Mouse (Mus musculus): ENCODE data around the gene Abhd5. TPM values are rescaled to one million over a fixed set of nuclear protein-coding genes. Genes with fewer than 3 reads are reported as not detected.
"Not testable (repeated sequence)": the region's sequence is repeated elsewhere in the genome, so short reads cannot be mapped to it uniquely, and the experiment has no call there.

Abhd5 gene
- 14.2 and 17.7 TPM in 2 replicates for polyA plus RNA-seq (2015; fragmentation: Nextera tagmentation; extraction: Ambion mirVana)

GRCm38 (mm10) chr9:122351303-122352024 is at the start of gene Abhd5:
Gene Abhd5, plus strand, starts transcription at chr9:122351608.
- Histone ChIP-seq H3K27ac (peak within 1 kb of the TSS; percentile 61), H3K36me3 (no peaks in the 10 kb centered on the region), H3K4me2 (replicated peaks) (peak within 1 kb of the TSS; percentile 66), H3K4me3 (replicated peaks) (peak within 1 kb of the TSS; percentile 63), H3K27me3 (0 out of 2 replicates have a peak, but pooled peaks cover 4% of the 10 kb centered on the region), H3K9ac (replicated peaks) (peak within 1 kb of the TSS; percentile 79), H3K9me3 (no peaks in the 10 kb centered on the region), H3K4me1 (replicated peaks) (peaks cover 4% of the 10 kb centered on the region; the same call in 1 of the 2 replicates)
- WGBS: 0% methylated on average over 73 of the region's 84 CpGs
- peak; percentile 97 for ATAC-seq

- no peak overlapping the region for H3K27ac ChIP-seq
Observed at GRCm38 (mm10) chr9:122305302-122305701, 46.1 kb upstream of the Abhd5 start.

GRCm38 (mm10) chr9:122309013-122309980 is 42.1 kb upstream of the Abhd5 start:
- H3K9me3 ChIP-seq: no peaks in the 10 kb centered on the region
- WGBS: 74% methylated on average over 14 of the region's 14 CpGs

More at GRCm38 (mm10) chr9:122305302-122305701, 46.1 kb upstream of the Abhd5 start:
- no peaks in the 10 kb centered on the region for H3K9me3 ChIP-seq
- ATAC-seq: no peak
- no peak overlapping the region for H3K4me3 ChIP-seq (replicated peaks)
- WGBS: 78% methylated on average over 3 of the region's 3 CpGs
- no peaks in the 10 kb centered on the region; the same call in 1 of the 2 replicates for H3K27me3 ChIP-seq
- H3K36me3 ChIP-seq: no peaks in the 10 kb centered on the region
- H3K9ac ChIP-seq (replicated peaks): no peak overlapping the region
- no peak overlapping the region for H3K4me2 ChIP-seq (replicated peaks)
- H3K4me1 ChIP-seq (replicated peaks): no peaks in the 10 kb centered on the region

GRCm38 (mm10) chr9:122310613-122311049 is 40.8 kb upstream of the Abhd5 start:
- Histone ChIP-seq H3K9ac (replicated peaks) (peak overlapping the region; percentile 64), H3K4me2 (replicated peaks) (peak overlapping the region; percentile 59), H3K9me3 (no peaks in the 10 kb centered on the region), H3K36me3 (no peaks in the 10 kb centered on the region), H3K4me1 (replicated peaks) (0 out of 2 replicates have a peak, but pooled peaks cover 2% of the 10 kb centered on the region), H3K4me3 (replicated peaks) (peak overlapping the region; percentile 42), H3K27ac (no peak overlapping the region), H3K27me3 (no peaks in the 10 kb centered on the region; the same call in 1 of the 2 replicates)
- ATAC-seq: peak; percentile 89
- 8% methylated on average over 18 of the region's 19 CpGs for WGBS

More at GRCm38 (mm10) chr9:122309013-122309980, 42.1 kb upstream of the Abhd5 start:
- H3K9ac ChIP-seq (replicated peaks): no peak overlapping the region
- H3K4me3 ChIP-seq (replicated peaks): no peak overlapping the region
- H3K4me1 ChIP-seq (replicated peaks): 0 out of 2 replicates have a peak, but pooled peaks cover 2% of the 10 kb centered on the region
- no peak overlapping the region for H3K27ac ChIP-seq
- H3K36me3 ChIP-seq: no peaks in the 10 kb centered on the region
- ATAC-seq: no peak
- no peak overlapping the region for H3K4me2 ChIP-seq (replicated peaks)
- no peaks in the 10 kb centered on the region; the same call in 1 of the 2 replicates for H3K27me3 ChIP-seq

- peak overlapping the region; percentile 59 for H3K4me2 ChIP-seq (replicated peaks)
- H3K27ac ChIP-seq: no peak overlapping the region
- no peaks in the 10 kb centered on the region for H3K9me3 ChIP-seq
- 81% methylated on average over 7 of the region's 7 CpGs for WGBS
- peak overlapping the region; percentile 42 for H3K4me3 ChIP-seq (replicated peaks)
- H3K9ac ChIP-seq (replicated peaks): no peak overlapping the region
- H3K27me3 ChIP-seq: no peaks in the 10 kb centered on the region; the same call in 1 of the 2 replicates
- H3K4me1 ChIP-seq (replicated peaks): 0 out of 2 replicates have a peak, but pooled peaks cover 2% of the 10 kb centered on the region
- ATAC-seq: peak; percentile 43
- H3K36me3 ChIP-seq: no peaks in the 10 kb centered on the region
Observed at GRCm38 (mm10) chr9:122311051-122311760, 40.2 kb upstream of the Abhd5 start.

GRCm38 (mm10) chr9:122312296-122312990 is 39.0 kb upstream of the Abhd5 start:
- Histone ChIP-seq H3K36me3 (no peaks in the 10 kb centered on the region), H3K4me2 (replicated peaks) (no peak overlapping the region), H3K4me3 (replicated peaks) (no peak overlapping the region), H3K27ac (no peak overlapping the region), H3K27me3 (no peaks in the 10 kb centered on the region; the same call in 1 of the 2 replicates), H3K4me1 (replicated peaks) (0 out of 2 replicates have a peak, but pooled peaks cover 2% of the 10 kb centered on the region), H3K9me3 (no peaks in the 10 kb centered on the region), H3K9ac (replicated peaks) (no peak overlapping the region)
- 89% methylated on average over 7 of the region's 7 CpGs for WGBS
- ATAC-seq: no peak

- not testable (repeated sequence) for H3K9me3 ChIP-seq; H3K4me2 ChIP-seq (replicated peaks); H3K4me3 ChIP-seq (replicated peaks); H3K4me1 ChIP-seq (replicated peaks); H3K9ac ChIP-seq (replicated peaks); ATAC-seq; H3K27me3 ChIP-seq; H3K27ac ChIP-seq; H3K36me3 ChIP-seq
- WGBS: 86% methylated on average over 1 of the region's 1 CpGs
Observed at GRCm38 (mm10) chr9:122313128-122313527, 38.3 kb upstream of the Abhd5 start.

GRCm38 (mm10) chr9:122314386-122314785 is 37.0 kb upstream of the Abhd5 start:
- Histone ChIP-seq H3K4me3 (replicated peaks) (no peak overlapping the region), H3K4me2 (replicated peaks) (no peak overlapping the region), H3K9ac (replicated peaks) (no peak overlapping the region), H3K4me1 (replicated peaks) (0 out of 2 replicates have a peak, but pooled peaks cover 2% of the 10 kb centered on the region), H3K9me3 (no peaks in the 10 kb centered on the region), H3K36me3 (no peaks in the 10 kb centered on the region), H3K27ac (no peak overlapping the region), H3K27me3 (no peaks in the 10 kb centered on the region; the same call in 1 of the 2 replicates)
- no peak for ATAC-seq
- WGBS: 91% methylated on average over 6 of the region's 6 CpGs

GRCm38 (mm10) chr9:122314942-122315341 is 36.5 kb upstream of the Abhd5 start:
- 63% methylated on average over 4 of the region's 4 CpGs for WGBS
- no peaks in the 10 kb centered on the region for H3K9me3 ChIP-seq
- H3K27me3 ChIP-seq: no peaks in the 10 kb centered on the region
- no peak for ATAC-seq
- H3K27ac ChIP-seq: no peak overlapping the region
- no peak overlapping the region for H3K4me2 ChIP-seq (replicated peaks)
- H3K36me3 ChIP-seq: no peaks in the 10 kb centered on the region
- no peak overlapping the region for H3K4me3 ChIP-seq (replicated peaks)
- H3K9ac ChIP-seq (replicated peaks): no peak overlapping the region
- 0 out of 2 replicates have a peak, but pooled peaks cover 2% of the 10 kb centered on the region for H3K4me1 ChIP-seq (replicated peaks)

- 62% methylated on average over 11 of the region's 11 CpGs for WGBS
- 0 out of 2 replicates have a peak, but pooled peaks cover 2% of the 10 kb centered on the region for H3K9me3 ChIP-seq
- no peaks in the 10 kb centered on the region for H3K36me3 ChIP-seq
- 0 out of 2 replicates have a peak, but pooled peaks cover 2% of the 10 kb centered on the region for H3K4me1 ChIP-seq (replicated peaks)
- no peak overlapping the region for H3K27ac ChIP-seq
- no peak overlapping the region for H3K9ac ChIP-seq (replicated peaks)
- no peak for ATAC-seq
- H3K27me3 ChIP-seq: no peaks in the 10 kb centered on the region
- H3K4me2 ChIP-seq (replicated peaks): no peak overlapping the region
- H3K4me3 ChIP-seq (replicated peaks): no peak overlapping the region
Observed at GRCm38 (mm10) chr9:122315501-122315900, 35.9 kb upstream of the Abhd5 start.

All from midbrain, embryonic 13.5 days (tissue).